Mouse (Mus musculus) kidney, postnatal 36 days (tissue): Measurements from ENCODE around the gene Slc1a1.

Experiments
- DNase-seq, 2 experiments: peaks; one replicate each; pipeline ENCODE4 v3.0.0; 2021 to 2022; ENCODE audit warnings: mixed read lengths in 2 of 2

Slc1a1 gene

DNA sequence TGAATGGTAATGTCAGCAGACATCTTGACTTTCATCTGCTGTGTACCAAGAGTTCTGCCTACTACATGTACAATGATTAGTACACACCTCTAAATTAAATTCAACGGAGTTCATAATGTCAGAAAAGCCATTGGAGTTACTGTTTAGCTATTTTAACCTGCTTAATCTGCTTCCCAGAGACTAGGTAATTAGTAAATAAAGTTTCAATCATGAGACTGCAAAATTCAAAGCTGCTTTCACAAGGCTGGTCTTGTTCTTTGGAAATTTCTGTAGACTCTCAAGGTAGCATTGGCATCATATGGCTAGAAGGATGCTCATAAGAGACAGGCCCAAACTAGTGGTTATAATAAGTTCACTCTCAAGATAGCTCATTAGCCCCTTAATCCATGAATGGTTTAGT lies 20.0 kb downstream of the Slc1a1 start:
- no peak for DNase-seq

- DNase-seq, result no peak
Measured at GRCm38 (mm10) chr19:28860246-28860645, 25.4 kb downstream of the Slc1a1 start.

DNA sequence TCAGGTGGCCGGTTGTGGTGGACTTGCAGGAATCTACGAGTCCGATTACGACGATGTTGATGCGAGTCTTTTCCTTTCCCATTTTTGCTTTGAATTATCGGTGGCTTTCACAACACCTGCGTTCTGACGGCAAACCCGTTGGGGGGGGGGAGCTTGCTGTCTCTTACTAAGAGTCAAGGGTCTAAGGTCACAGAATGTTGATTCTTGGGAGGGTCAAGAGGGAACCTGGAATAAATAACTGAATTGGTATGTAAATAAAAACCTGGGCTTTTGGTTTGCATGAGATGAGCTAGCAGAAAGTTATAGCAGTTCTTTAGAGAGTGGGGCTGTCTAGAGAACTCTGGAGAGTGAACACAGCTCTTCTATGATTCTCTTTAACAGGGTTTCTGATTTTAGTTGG lies 28.8 kb downstream of the Slc1a1 start:
- no peak for DNase-seq

DNA sequence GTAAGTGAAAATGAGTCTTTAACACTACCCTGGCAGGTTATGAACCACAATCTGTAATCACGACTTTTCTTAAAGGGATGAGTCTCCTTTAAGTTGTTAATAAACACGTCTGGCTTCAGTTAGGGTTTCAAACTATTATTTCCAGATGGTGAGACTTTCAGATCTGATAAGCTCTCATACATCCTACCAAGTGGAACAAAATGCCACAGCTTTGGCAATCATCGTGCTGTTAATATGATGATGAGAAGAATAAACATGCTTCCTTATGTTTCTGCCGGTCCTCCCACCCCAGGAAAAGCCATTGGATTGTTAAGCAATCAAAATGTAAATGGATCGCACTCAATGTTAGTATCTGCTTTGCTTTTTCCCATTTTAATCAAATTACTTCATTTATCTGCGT lies 30.1 kb downstream of the Slc1a1 start:
- no peak for DNase-seq

GRCm38 (mm10) chr19:28865501-28865900 lies 30.7 kb downstream of the Slc1a1 start:
- no peak for DNase-seq

- DNase-seq, result no peak
Measured at GRCm38 (mm10) chr19:28869251-28869855, 34.5 kb downstream of the Slc1a1 start.

- no peak for DNase-seq
Measured at GRCm38 (mm10) chr19:28870351-28870750, 35.5 kb downstream of the Slc1a1 start.

GRCm38 (mm10) chr19:28879476-28879875 lies 44.6 kb downstream of the Slc1a1 start:
- DNase-seq, result peak; percentile 55 to 70

DNA sequence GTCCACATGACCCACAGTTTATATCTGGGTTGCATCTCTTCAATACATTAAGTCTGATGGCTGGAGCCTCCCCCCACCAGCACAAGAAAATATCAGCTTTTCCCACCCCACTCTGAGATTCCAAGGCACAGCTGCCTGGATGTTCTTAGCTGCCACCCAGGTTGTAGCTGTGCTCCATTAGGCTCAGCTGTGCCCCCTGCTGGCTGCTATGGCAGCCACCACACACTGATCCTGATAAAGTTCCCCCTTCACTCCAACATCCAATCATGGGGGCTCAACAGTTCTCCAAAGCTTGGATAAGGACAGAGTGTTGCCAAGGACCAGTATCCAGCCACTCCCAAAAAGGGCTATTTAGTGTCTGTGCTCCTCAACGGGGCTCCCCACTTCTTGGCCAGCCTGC lies 48.3 kb downstream of the Slc1a1 start:
- peak; percentile 44 to 83 for DNase-seq

GRCm38 (mm10) chr19:28888496-28888895 lies 53.6 kb downstream of the Slc1a1 start:
- no peak for DNase-seq

GRCm38 (mm10) chr19:28889251-28889650 lies 54.4 kb downstream of the Slc1a1 start:
- peak; percentile 56 to 66 for DNase-seq

DNA sequence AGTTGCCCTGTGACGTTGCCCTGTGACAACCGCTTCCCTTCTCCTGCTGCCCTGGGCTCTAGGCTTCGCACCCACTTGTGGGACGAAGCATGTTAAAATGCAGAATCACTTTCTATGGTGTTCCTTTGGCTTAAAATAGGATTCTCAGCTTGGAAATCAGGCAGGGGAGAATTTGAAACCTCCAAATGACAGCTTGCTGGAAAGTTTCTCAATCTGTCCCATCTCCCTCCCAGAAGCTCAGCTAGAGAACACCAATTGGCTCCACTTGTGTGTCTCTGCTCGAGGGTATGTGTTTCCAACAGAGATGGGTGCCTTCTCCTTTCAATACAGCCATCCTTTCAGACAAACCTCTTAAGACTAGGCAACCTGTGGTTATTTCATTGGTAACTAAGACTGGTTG lies 56.4 kb downstream of the Slc1a1 start:
- DNase-seq, result no peak

GRCm38 (mm10) chr19:28891864-28892263 lies 57.0 kb downstream of the Slc1a1 start:
- no peak for DNase-seq

- no peak for DNase-seq
Measured at GRCm38 (mm10) chr19:28896639-28897038, 61.8 kb downstream of the Slc1a1 start.

GRCm38 (mm10) chr19:28897497-28897896 lies 62.6 kb downstream of the Slc1a1 start:
- DNase-seq, result no peak

DNA sequence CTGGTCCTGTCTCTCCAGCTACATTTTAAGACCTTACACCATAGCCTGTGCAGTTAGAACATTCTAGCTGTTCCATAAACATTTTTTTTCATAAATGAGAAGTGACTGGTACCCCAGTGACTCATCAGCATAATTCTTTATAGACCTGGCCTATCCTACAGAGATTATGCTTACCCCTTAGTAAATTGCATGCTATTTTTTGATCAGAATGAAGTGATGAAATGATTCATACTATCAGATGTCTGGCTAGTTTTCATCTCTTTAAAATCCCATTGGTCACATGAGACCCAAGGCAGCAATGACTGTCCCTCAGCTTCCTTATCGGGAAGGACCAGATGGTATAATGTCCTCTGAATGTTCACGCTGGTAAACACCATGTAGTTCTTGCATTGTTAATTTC lies 65.9 kb downstream of the Slc1a1 start:
- DNase-seq, result no peak

GRCm38 (mm10) chr19:28902111-28902510 lies 67.3 kb downstream of the Slc1a1 start:
- DNase-seq, result no peak

GRCm38 (mm10) chr19:28902806-28903205 lies 68.0 kb downstream of the Slc1a1 start:
- DNase-seq, result no peak

DNA sequence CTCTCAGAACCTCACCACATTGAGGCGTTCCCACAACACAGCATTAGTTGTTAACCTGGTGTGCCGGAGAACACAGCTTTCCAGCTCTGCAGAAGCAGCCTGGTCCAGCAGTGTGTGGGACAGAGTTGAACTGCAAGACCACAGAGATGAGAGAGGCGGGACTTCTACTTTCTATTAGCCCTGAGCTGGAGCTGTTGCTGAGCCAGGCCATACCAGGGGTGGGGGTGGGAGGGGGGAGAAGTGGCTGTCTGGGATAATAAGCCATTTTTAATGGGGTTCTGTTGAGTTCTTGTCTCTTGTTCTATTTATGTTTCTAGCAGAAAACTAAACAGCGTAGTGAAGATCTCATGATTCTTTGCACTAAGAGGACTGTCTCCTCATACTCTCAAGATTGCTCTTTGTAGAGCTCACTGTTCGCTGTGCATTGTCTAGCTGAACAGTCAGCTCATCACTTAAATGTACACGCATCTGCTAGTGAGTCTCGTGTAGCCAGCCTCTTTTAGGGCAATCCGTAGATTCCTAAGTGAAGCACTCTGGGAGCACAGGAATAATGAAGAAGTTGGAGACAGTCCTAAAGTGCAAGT lies 68.8 kb downstream of the Slc1a1 start:
- no peak for DNase-seq

DNA sequence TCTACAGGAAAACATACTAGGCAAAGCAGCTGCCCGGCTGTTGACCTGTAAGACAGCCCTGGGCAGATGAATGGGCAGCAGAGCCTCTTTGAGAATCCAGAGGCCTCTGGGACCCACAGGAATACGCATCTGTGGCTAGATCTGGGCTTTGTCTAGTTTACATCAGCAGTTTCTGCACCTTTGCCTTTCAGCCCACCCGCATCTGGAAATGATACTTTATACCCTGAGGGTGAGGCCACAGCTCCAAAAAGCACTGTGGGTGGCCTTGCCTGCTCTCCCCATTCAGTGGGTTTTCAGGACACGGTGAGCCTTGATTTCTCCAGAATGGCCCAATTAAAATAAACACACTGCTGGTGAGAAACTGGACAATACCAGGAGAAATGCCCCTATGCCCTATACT lies 73.3 kb downstream of the Slc1a1 start:
- no peak for DNase-seq

DNA sequence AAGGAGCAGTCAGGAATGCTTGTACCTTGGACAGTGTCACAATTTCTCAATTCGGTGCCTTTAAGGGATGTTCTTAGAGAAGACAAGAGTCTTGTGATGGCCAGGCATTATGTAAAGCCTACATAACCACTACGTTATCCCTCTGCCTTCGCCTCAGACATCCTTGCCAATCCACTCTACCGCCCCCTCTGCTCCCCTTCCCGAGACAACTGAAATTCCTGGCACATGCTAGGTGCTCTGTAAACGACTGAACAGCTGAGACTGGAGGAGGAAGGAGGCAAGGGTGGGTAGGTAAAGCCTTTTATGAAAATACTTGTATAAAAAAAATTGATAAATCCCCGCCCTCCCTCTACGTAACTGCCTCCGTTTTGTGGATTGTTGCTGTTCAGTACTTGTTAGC lies 73.8 kb downstream of the Slc1a1 start:
- no peak for DNase-seq

DNA sequence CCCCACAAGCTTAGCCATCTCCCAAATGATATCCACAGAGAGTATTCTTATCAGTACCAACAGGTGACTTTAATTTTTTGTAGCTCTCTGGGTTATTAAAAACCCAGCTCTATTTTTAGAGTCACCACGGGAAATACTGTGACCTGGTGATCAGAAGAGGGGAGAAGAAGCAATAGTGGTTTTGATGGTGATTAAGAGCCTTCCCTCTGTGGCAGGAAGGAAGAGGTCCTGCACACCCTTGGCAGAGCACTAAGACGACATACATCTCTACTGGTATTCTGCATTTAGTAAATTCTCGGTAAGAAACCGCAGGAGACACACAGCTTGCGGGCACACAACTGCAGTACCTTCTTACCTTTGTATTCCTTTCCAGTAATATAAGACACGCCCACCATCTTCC lies 79.7 kb downstream of the Slc1a1 start:
- DNase-seq, result no peak

DNA sequence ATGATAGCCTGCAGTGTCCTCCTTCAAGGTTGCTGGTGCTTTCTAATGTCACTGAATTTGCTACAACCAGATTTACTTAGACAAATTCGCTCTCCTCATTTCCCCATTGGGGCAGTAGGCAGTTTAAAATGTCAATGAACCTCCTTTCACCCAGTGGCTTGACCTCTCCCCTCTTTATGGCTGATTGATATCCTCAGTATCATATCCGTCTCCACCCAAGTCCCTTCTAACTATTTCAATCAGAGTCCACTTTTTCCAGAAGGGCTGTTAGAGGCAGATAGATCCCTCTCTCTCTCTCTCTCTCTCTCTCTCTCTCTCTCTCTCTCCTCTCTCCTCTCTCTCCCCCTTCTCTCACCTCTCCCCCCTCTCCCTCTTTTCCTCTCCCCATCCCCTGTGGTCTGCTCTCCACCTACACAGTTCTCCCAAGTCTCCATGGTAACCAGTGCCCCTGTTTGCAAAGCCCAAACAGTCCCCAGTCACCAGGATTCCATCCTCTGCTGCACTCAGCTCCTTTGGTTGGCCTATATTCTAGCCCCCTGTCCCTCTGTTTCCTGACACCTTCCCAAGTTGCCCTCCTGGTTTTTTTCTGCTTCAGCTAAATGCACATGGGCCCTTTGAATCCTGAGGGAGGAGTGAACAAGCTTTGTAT lies 80.9 kb downstream of the Slc1a1 start:
- DNase-seq, result no peak

DNA sequence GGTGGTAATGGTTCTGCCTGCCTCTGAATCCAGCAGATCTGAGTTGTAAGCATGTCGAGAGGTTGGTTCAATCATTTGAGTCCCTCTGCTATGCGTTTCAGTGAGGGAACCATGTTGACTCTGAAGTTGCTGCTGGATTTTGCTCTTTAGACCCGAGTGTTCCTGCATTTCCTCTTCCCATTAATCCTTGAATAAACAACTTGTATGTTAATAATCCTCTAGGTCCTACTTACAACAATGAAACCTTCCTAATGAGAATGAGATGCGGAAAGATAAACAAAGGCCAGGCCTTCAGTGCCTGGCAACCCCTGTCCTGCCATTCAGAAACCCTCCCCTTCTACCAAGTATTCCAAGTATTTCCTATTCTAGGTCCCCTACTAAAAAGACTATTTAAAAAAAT lies 81.6 kb downstream of the Slc1a1 start:
- peak; percentile 32 to 51 for DNase-seq

DNA sequence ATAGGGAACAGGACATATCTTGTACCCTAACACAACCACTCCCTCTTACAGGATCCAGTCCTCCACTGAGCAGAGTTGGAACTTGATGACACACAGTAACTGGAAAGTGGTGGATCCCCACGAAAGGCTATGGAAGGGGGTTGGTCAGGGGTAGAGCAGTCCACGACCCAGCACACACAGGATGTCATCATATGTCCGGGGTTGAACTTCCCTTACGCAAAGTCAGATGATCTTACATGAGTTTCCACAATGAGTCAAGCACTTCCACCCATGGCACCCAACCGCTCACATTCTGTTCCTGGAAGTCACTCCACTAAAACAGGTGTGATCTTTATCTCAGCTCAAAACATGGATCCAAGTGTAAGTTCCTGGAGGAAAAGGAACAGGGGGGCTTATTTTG lies 83.0 kb downstream of the Slc1a1 start:
- no peak for DNase-seq
